Mouse (Mus musculus) gastrocnemius, postnatal 36 days (tissue): ENCODE results near the gene Gripap1. TPM values are rescaled to one million over a fixed set of nuclear protein-coding genes. Genes with fewer than 3 reads are reported as not detected.

ENCODE experiments used
- DNase-seq, 2 experiments: peaks; one replicate each; pipeline ENCODE4 v3.0.0; 2022
- intact Hi-C: fragments of 180-260 bp; cut with DNase I; formaldehyde crosslinking; loops from one replicate; pipeline ENCODE4 v1.15.1; 2025
- microRNA-seq, 2 experiments: library from miRNA; unstranded; fragments of <30 nt; microRNA quantifications; one replicate each; pipeline ENCODE4 v1.2.0; 2021
- total RNA-seq, 2 experiments: library from RNA; stranded (reverse); gene quantifications; 2 replicates each; pipeline ENCODE4 v1.2.3; 2021

The Gripap1 gene
- total RNA-seq, 2 experiments from 2014 or later: 17.3 to 19.2 TPM

GRCm38 (mm10) chrX:7864551-7864950 lies 75.0 kb downstream of the Gripap1 start:
- intact Hi-C loops: no loop called here
- no peak for DNase-seq

- no peak for DNase-seq
- intact Hi-C loops: no loop called here
Measured at GRCm38 (mm10) chrX:7865343-7865742, 75.8 kb downstream of the Gripap1 start.

GRCm38 (mm10) chrX:7865786-7866185 lies 76.2 kb downstream of the Gripap1 start:
- no peak for DNase-seq
- intact Hi-C loops: no loop called here

GRCm38 (mm10) chrX:7867141-7867540 lies 77.6 kb downstream of the Gripap1 start:
- DNase-seq: no peak
- intact Hi-C loops: no loop called here

GRCm38 (mm10) chrX:7868506-7868905 lies 78.9 kb downstream of the Gripap1 start:
- intact Hi-C loops: no loop called here
- no peak for DNase-seq

GRCm38 (mm10) chrX:7869826-7870225 lies 80.3 kb downstream of the Gripap1 start:
- intact Hi-C loops: no loop called here
- DNase-seq: no peak

Small RNAs within 50 kb of the gene (microRNA-seq; reads per million reads assigned to microRNA genes)
- gene Mir1198: 31.2 to 35.4 reads per million in 2 experiments

Other genes starting within 250 kb of the Gripap1 start
- under 1 TPM in 1 of 2 experiments, not detected in 1; 0.18 TPM for gene Foxp3, start 216.1 kb upstream of the Gripap1 start, total RNA-seq
- 1 to 10 TPM; 2.0 TPM for gene Ppp1r3f, start 215.5 kb upstream of the Gripap1 start, total RNA-seq
- 10 to 100 TPM in 1 of 2 experiments, 1 to 10 TPM in 1; 9.8 to 11.5 TPM for gene Ccdc22, start 184.2 kb upstream of the Gripap1 start, total RNA-seq
- gene Cacna1f, start 182.7 kb upstream of the Gripap1 start, total RNA-seq: not detected
- gene Syp, start 151.3 kb upstream of the Gripap1 start, total RNA-seq: 1 to 10 TPM; 1.1 TPM
- 10 to 100 TPM; 23.1 to 24.9 TPM for gene Prickle3, start 132.5 kb upstream of the Gripap1 start, total RNA-seq
- 10 to 100 TPM; 28.0 to 43.2 TPM for gene Plp2, start 118.4 kb upstream of the Gripap1 start, total RNA-seq
- gene Magix, start 108.5 kb upstream of the Gripap1 start, total RNA-seq: 10 to 100 TPM; 18.8 to 20.6 TPM
- gene Gpkow, start 92.6 kb upstream of the Gripap1 start, total RNA-seq: 10 to 100 TPM; 11.2 to 12.9 TPM
- 10 to 100 TPM; 27.2 to 32.0 TPM for gene Wdr45, start 75.4 kb upstream of the Gripap1 start, total RNA-seq
- gene Gm45208, start 67.5 kb upstream of the Gripap1 start, total RNA-seq: not detected
- gene Praf2, start 61.3 kb upstream of the Gripap1 start, total RNA-seq: 1 to 10 TPM; 3.8 to 4.9 TPM
- 1 to 10 TPM in 1 of 2 experiments, under 1 TPM in 1; 0.81 to 1.2 TPM for gene Ccdc120, start 38.9 kb upstream of the Gripap1 start, total RNA-seq
- 1 to 10 TPM; 8.0 to 8.1 TPM for gene Tfe3, start 27.2 kb upstream of the Gripap1 start, total RNA-seq
- gene Kcnd1, start 32.5 kb downstream of the Gripap1 start, total RNA-seq: under 1 TPM; 0.15 to 0.20 TPM
- gene Otud5, start 51.6 kb downstream of the Gripap1 start, total RNA-seq: 10 to 100 TPM; 14.6 to 16.6 TPM
- 1 to 10 TPM in 1 of 2 experiments, under 1 TPM in 1; 0.99 to 1.8 TPM for gene Pim2, start 88.5 kb downstream of the Gripap1 start, total RNA-seq
- gene Slc35a2, start 94.3 kb downstream of the Gripap1 start, total RNA-seq: 1 to 10 TPM; 8.4 to 8.8 TPM
- gene Pqbp1, start 109.5 kb downstream of the Gripap1 start, total RNA-seq: 10 to 100 TPM; 21.2 to 22.0 TPM
- 10 to 100 TPM; 35.3 to 39.1 TPM for gene Timm17b, start 109.6 kb downstream of the Gripap1 start, total RNA-seq
- gene Gm10491, start 118.1 kb downstream of the Gripap1 start, total RNA-seq: not detected
- gene Gm10490, start 119.8 kb downstream of the Gripap1 start, total RNA-seq: not detected
- gene Pcsk1n, start 130.1 kb downstream of the Gripap1 start, total RNA-seq: not detected
- gene Eras, start 138.8 kb downstream of the Gripap1 start, total RNA-seq: not detected
- gene Hdac6, start 158.1 kb downstream of the Gripap1 start, total RNA-seq: 1 to 10 TPM; 4.3 to 4.9 TPM
- gene Gata1, start 188.3 kb downstream of the Gripap1 start, total RNA-seq: not detected
- not detected for gene Glod5, start 228.7 kb downstream of the Gripap1 start, total RNA-seq